Mouse (Mus musculus) natural killer cell, adult 2 months (primary cell): ENCODE measurements around the gene Cenpc1.
A peak's percentile ranks its signal among the peaks of the same experiment; 100 is the strongest.

ENCODE experiments used
- DNase-seq, 2 experiments: peaks; one replicate each; pipeline ENCODE4 v3.0.0; 2022; ENCODE audit warnings: low spot score in 2 of 2

Cenpc1 gene

GRCm38 (mm10) chr5:86065101-86065875, at the start of gene Cenpc1:
Cenpc1 (minus strand) TSS chr5:86065583.
- peak; percentile 98 to 99 for DNase-seq

- no peak for DNase-seq
Measured at GRCm38 (mm10) chr5:86113997-86114396, 48.6 kb upstream of the Cenpc1 start.

GRCm38 (mm10) chr5:86113037-86113436, 47.7 kb upstream of the Cenpc1 start:
- DNase-seq: no peak

DNA sequence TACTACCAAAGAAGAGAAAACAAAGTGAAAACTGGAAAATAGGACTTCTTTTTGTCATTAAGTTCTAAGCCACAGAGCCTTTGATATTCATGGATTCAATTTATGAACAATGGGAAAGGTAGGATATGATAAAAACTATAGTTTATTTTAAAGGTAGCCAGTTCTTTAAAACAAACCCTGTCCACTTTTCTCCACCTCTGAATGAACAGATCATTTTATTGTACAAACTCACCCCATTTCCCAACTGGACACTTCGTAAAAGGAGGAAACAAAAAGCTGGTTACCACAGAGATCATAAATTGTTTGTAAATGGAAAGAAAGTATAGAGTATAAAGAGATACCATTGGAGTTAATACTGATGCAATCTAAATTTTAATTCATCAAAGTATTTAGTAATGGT, 45.7 kb upstream of the Cenpc1 start:
- no peak for DNase-seq

GRCm38 (mm10) chr5:86106610-86107009, 41.2 kb upstream of the Cenpc1 start:
- no peak for DNase-seq

DNA sequence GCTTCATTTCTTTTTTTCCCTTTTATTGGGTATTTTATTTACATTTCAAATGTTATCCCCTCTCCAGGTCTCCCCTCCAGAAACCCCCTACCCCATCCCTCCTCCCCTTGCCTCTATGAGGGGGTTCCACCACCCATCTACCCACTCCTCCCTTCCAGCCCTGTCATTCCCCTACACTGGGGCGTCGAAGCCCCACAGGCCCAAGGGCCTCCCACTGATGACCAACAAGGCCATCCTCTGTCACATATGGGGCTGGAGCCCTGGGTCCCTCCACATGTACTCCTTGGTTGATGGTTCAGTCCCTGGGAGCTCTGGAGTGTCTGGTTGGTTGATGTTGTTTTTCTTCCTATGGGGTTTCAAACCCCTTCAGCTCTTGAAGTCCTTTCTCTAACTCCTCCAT, 36.8 kb upstream of the Cenpc1 start:
- DNase-seq: no peak

DNA sequence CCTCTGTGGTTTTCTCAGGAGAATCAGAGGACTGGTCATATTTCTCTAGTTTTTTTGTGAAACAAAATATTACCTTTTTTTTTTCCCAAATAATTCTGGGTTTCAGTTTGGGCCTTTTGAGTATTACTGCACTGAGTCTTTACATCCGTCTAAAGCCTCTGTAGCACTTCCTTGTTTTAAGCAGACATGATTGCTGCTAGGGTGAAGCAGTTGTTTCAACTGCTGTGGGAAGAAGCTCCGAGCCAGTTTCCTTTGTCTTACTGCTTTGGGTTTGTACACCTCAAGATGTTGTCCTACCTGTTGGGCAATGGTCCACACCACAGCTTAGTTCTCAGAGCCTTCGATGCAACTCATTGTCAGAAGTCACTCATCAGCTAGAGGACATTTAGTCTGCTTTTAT, 35.2 kb upstream of the Cenpc1 start:
- no peak for DNase-seq

- no peak for DNase-seq
Measured at GRCm38 (mm10) chr5:86098988-86099387, 33.6 kb upstream of the Cenpc1 start.

DNA sequence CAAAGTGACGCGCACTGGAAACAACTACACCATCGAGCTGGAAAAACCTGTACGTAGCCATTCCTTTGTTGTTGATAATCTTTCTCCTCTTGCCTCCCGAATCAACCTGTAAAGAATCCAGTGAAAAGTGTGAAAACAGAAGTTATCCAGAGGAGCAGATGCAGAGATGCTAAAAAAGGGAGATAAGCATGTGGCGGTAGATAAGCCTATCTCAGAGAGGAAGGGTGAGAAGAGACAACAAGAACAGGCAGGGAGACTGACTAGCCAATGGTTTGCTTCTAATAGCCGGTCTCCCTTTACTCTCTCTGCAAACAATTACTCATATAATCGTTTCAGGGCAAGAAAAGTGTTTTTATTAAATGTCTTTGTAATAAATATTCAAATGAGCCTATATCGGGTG, 29.4 kb upstream of the Cenpc1 start:
- DNase-seq: no peak

DNA sequence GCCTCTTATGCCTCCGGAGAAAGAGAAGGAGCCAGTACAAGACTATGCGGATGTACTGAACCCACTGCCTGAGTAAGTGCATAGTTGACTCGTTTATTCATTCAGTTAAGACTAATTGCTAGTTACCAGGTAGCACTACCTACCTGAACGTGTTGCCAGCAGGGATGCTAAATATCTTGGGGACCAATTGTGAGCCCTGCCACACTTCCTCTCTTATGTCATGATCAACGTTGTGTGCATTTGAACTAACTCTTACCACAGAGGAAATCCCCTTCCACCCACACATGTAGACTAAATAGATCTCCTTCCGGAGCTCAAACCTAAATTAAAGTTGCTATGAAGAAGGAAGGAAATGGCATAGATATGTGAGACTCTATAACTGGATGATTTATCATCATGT, 21.4 kb upstream of the Cenpc1 start:
- DNase-seq: peak; percentile 69 to 77

DNA sequence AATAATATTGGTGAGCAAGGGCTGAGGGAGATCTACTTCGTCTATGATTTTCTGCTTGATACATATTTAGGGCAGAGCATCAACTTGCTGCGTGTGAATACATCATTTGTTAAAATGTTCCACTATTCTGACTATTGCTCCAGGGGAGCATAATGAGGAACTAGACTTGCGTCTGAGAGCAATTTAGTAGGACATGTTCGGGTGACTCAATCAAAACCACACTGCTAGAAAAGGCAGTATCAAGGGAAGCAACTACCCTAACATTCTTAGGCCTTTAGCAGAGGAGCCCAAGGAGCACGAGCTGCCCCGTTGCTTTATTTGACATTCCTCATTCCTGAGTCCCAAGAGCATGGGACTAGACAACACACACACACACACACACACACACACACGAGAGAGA, 19.6 kb upstream of the Cenpc1 start:
- DNase-seq: no peak

GRCm38 (mm10) chr5:86083987-86084386, 18.6 kb upstream of the Cenpc1 start:
- DNase-seq: no peak

DNA sequence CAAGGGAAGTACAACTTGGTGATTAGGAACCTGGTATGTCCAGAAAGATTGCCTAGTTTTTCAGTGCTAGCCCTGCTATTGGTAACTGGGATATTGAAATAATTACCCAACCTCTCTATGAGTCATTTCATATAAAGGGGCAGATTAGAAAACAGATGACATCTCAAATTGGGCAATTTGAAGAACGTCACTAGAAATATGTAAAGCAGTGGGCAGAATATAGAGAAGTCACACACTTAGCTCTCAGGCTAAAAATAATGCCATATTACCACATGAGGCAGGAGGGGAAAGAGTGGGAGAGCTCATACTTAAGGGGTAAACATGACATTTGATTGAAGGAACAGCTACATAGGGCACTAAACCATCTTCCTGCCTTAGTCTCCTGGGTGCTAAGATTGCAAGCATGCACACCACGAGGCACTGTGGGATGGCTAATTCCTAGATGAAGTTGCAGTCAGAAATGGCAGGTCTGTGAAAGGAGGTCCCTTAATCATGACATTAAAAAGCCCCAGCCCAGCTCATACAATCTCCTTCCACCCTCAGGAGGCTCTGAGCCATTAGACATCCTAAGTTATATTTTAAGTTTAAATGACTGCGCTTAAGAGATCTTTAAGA, 13.4 kb upstream of the Cenpc1 start:
- peak in 1 of 2 experiments; percentile 48 for DNase-seq

GRCm38 (mm10) chr5:86072756-86073386, 7.5 kb upstream of the Cenpc1 start:
- DNase-seq: no peak

- peak; percentile 63 to 74 for DNase-seq
Measured at GRCm38 (mm10) chr5:86071538-86071937, 6.2 kb upstream of the Cenpc1 start, which contains the start of gene Stap1. Stap1 (plus strand) TSS chr5:86071746.

GRCm38 (mm10) chr5:86069121-86069520, 3.7 kb upstream of the Cenpc1 start:
- DNase-seq: no peak

GRCm38 (mm10) chr5:86068451-86068850, 3.1 kb upstream of the Cenpc1 start:
- peak in 1 of 2 experiments; percentile 13 for DNase-seq

GRCm38 (mm10) chr5:86066551-86066929, 1.2 kb upstream of the Cenpc1 start:
- peak; percentile 79 to 86 for DNase-seq

DNA sequence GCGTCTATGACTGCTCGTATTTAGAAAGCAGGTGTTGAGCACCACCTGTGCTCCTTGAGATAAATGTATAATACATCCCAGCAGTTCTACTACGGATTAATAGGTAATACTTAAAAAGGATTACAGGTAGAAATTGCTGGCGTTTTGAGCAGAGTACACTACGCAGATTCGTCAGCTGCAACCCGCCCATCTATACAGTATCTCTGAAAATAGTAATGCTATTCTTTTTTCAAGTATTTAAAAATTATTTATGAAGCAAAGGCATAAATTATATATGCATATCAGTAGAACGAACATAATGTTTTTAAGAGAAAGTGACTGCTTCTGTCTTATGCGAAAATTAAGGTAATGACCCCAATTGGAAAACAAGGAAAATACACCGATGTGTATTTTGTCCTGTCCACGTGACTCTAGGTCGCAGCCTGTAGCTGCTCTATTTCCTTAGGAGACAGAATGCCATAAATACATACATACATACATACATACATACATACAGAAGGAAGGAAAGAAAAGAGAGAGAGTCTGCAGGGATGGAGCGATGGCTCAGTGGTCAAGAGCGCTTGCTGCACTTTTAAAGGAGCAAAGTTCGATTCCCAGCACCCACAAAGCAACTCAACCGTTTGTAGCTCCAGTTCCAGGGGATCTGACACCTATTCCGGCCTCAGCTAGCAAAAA, 630 bp upstream of the Cenpc1 start:
- no peak for DNase-seq

DNA sequence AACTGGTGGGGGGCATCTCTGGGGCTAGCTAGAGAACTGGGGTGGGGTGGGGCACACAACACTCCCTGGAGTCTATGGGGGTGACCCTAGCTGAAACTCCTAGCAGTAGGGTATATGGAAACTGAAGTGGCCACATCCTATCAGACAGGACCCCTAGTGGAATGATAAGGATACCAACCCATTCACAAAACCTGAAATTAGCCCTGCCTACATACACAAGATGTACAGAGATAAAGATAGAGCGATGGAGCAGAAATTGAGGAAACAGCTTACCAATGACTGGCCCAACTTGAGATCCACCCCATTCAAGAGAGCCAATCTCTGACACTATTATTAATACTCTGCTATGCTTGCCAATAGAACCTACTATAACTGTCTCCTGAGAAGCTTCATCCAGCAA, 1.9 kb downstream of the Cenpc1 start:
- DNase-seq: no peak

GRCm38 (mm10) chr5:86029820-86030219, 35.6 kb downstream of the Cenpc1 start:
- DNase-seq: no peak
